Mouse (Mus musculus): ENCODE measurements around the gene Apoh.

- no peak for TF ChIP-seq CTCF (IDR thresholded peaks at IDR 0.05; ENCODE audit: insufficient read depth, low read length)
- TF ChIP-seq POLR2A (IDR thresholded peaks at IDR 0.05; ENCODE audit: borderline replicate concordance, extremely low read depth, low read depth, low read length), result no peak
Observed at GRCm38 (mm10) chr11:108378363-108378751, 35.2 kb downstream of the Apoh start.
